Mouse (Mus musculus) A20 (cell line): ENCODE results near the gene Vmn2r16.

Experiments
- DNase-seq: peaks from one replicate; pipeline ENCODE4 v3.0.0-alpha.2; 2011; ENCODE audit warnings: low read depth, low spot score

The Vmn2r16 gene

GRCm38 (mm10) chr5:109329862-109330261 is at the start of gene Vmn2r16:
TSS of gene Vmn2r16 (plus strand) at chr5:109330162.
- no peak for DNase-seq

GRCm38 (mm10) chr5:109294655-109295054 is 35.3 kb upstream of the Vmn2r16 start:
- DNase-seq = no peak

GRCm38 (mm10) chr5:109297544-109297943 is 32.4 kb upstream of the Vmn2r16 start, which contains the start of gene Vmn2r15:
TSS of gene Vmn2r15 (minus strand) at chr5:109297644.
- no peak for DNase-seq

DNA sequence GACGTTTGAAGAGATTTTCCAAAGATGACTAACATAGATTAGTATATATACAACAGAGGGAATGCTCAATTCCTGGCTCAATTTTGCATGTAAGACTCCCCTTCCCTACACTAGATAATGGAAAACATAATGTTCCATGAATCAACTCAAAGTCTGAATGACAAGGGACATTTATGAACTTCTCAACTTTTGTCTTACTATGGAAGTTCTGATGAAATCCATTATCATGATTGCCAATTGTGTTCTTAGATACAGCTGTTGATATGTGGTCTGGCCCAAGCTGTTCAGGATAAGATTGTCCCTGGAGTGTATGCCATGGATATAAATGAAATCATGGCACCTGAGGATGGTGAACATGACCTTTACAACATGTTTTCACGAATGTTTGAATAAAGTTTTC is 89.4 kb downstream of the Vmn2r16 start, which contains the start of gene Vmn2r17:
TSS of gene Vmn2r17 (plus strand) at position 301 of the 400 bp plus-strand sequence.
- DNase-seq = no peak
